Mouse (Mus musculus) cortical plate, adult 2 months (tissue): ENCODE results near the gene Nme4.

Experiments used
- CTCF ChIP-seq: fragments of 200-500 bp; IDR thresholded peaks from 2 replicates; pipeline ENCODE4 v1.5.1; 2011; ENCODE audit warnings: mild to moderate bottlenecking, control low read depth, low read length; ENCODE audit not compliant: insufficient read depth; ENCODE audit errors: extremely low read depth
- POLR2A ChIP-seq: fragments of 200-500 bp; IDR thresholded peaks from 2 replicates; pipeline ENCODE4 v1.6.1; 2011; ENCODE audit warnings: mild to moderate bottlenecking, low read length, control low read depth; ENCODE audit not compliant: insufficient read depth; ENCODE audit errors: extremely low read depth

GRCm38 (mm10) chr17:26055164-26055563, 40.2 kb downstream of the Nme4 start:
- TF ChIP-seq POLR2A (no peak), CTCF (no peak)
